Mouse (Mus musculus): ENCODE measurements around the gene B3gnt9. TPM values are rescaled to one million over a fixed set of nuclear protein-coding genes. Genes with fewer than 3 reads are reported as not detected.

The B3gnt9 gene
- polyA plus RNA-seq, 1 experiment, result 11.6 TPM

GRCm38 (mm10) chr8:105261326-105261980, 6.5 kb upstream of the B3gnt9 start:
- Histone ChIP-seq H3K27me3 (ENCODE audit: control insufficient read depth, insufficient read depth, low read length) (no peaks in the 10 kb centered on the region), H3K4me1 (replicated peaks; ENCODE audit: control insufficient read depth, insufficient read depth, low read length) (peaks cover 26% of the 10 kb centered on the region), H3K27ac (ENCODE audit: control insufficient read depth, insufficient read depth, low read length) (no peak overlapping the region), H3K36me3 (ENCODE audit: control insufficient read depth, insufficient read depth, low read length) (no peaks in the 10 kb centered on the region), H3K4me3 (ENCODE audit: control insufficient read depth, insufficient read depth, low read length) (no peak overlapping the region)
- no peak for DNase-seq
- 98% methylated on average over 12 of the region's 12 CpGs for WGBS
- TF ChIP-seq POLR2A (IDR thresholded peaks at IDR 0.05; ENCODE audit: control insufficient read depth, extremely low read depth, insufficient read depth, low read length, poor library complexity), result no peak
- TF ChIP-seq CTCF (IDR thresholded peaks at IDR 0.05; ENCODE audit: borderline replicate concordance, control insufficient read depth, extremely low read depth, insufficient read depth, low read length, poor library complexity), result no peak

GRCm38 (mm10) chr8:105260371-105261099, 5.6 kb upstream of the B3gnt9 start:
- TF ChIP-seq CTCF (IDR thresholded peaks at IDR 0.05; ENCODE audit: borderline replicate concordance, control insufficient read depth, extremely low read depth, insufficient read depth, low read length, poor library complexity) (no peak), POLR2A (IDR thresholded peaks at IDR 0.05; ENCODE audit: control insufficient read depth, extremely low read depth, insufficient read depth, low read length, poor library complexity) (no peak)
- Histone ChIP-seq H3K4me3 (ENCODE audit: control insufficient read depth, insufficient read depth, low read length) (no peak overlapping the region), H3K4me1 (replicated peaks; ENCODE audit: control insufficient read depth, insufficient read depth, low read length) (peaks cover 26% of the 10 kb centered on the region), H3K27ac (ENCODE audit: control insufficient read depth, insufficient read depth, low read length) (no peak overlapping the region), H3K36me3 (ENCODE audit: control insufficient read depth, insufficient read depth, low read length) (no peaks in the 10 kb centered on the region), H3K27me3 (ENCODE audit: control insufficient read depth, insufficient read depth, low read length) (no peaks in the 10 kb centered on the region)
- DNase-seq, result no peak
- 87% methylated on average over 7 of the region's 7 CpGs for WGBS

- Histone ChIP-seq H3K36me3 (ENCODE audit: control insufficient read depth, insufficient read depth, low read length) (no peaks in the 10 kb centered on the region), H3K4me3 (ENCODE audit: control insufficient read depth, insufficient read depth, low read length) (peak overlapping the region; percentile 38), H3K4me1 (replicated peaks; ENCODE audit: control insufficient read depth, insufficient read depth, low read length) (peaks cover 31% of the 10 kb centered on the region), H3K27ac (ENCODE audit: control insufficient read depth, insufficient read depth, low read length) (no peak overlapping the region), H3K27me3 (ENCODE audit: control insufficient read depth, insufficient read depth, low read length) (no peaks in the 10 kb centered on the region)
- TF ChIP-seq CTCF (IDR thresholded peaks at IDR 0.05; ENCODE audit: borderline replicate concordance, control insufficient read depth, extremely low read depth, insufficient read depth, low read length, poor library complexity) (peak; percentile 100), POLR2A (IDR thresholded peaks at IDR 0.05; ENCODE audit: control insufficient read depth, extremely low read depth, insufficient read depth, low read length, poor library complexity) (no peak)
- DNase-seq, result peak; percentile 75
- 1% methylated on average over 30 of the region's 30 CpGs for WGBS
Observed at GRCm38 (mm10) chr8:105259721-105260320, 4.9 kb upstream of the B3gnt9 start.

GRCm38 (mm10) chr8:105258911-105259720, 4.2 kb upstream of the B3gnt9 start:
- no peak for TF ChIP-seq CTCF (IDR thresholded peaks at IDR 0.05; ENCODE audit: borderline replicate concordance, control insufficient read depth, extremely low read depth, insufficient read depth, low read length, poor library complexity)
- no peak for TF ChIP-seq POLR2A (IDR thresholded peaks at IDR 0.05; ENCODE audit: control insufficient read depth, extremely low read depth, insufficient read depth, low read length, poor library complexity)
- DNase-seq, result no peak
- Histone ChIP-seq H3K4me1 (replicated peaks; ENCODE audit: control insufficient read depth, insufficient read depth, low read length) (peaks cover 35% of the 10 kb centered on the region), H3K36me3 (ENCODE audit: control insufficient read depth, insufficient read depth, low read length) (no peaks in the 10 kb centered on the region), H3K27me3 (ENCODE audit: control insufficient read depth, insufficient read depth, low read length) (no peaks in the 10 kb centered on the region), H3K27ac (ENCODE audit: control insufficient read depth, insufficient read depth, low read length) (no peak overlapping the region), H3K4me3 (ENCODE audit: control insufficient read depth, insufficient read depth, low read length) (peak overlapping the region; percentile 38)
- WGBS, result 60% methylated on average over 55 of the region's 55 CpGs

- no peaks in the 10 kb centered on the region for H3K36me3 ChIP-seq (ENCODE audit: control insufficient read depth, insufficient read depth, low read length)
- H3K4me3 ChIP-seq (ENCODE audit: control insufficient read depth, insufficient read depth, low read length), result no peak overlapping the region
- no peak for DNase-seq
- 92% methylated on average over 7 of the region's 7 CpGs for WGBS
- no peaks in the 10 kb centered on the region for H3K27me3 ChIP-seq (ENCODE audit: control insufficient read depth, insufficient read depth, low read length)
- TF ChIP-seq CTCF (IDR thresholded peaks at IDR 0.05; ENCODE audit: borderline replicate concordance, control insufficient read depth, extremely low read depth, insufficient read depth, low read length, poor library complexity) (no peak), POLR2A (IDR thresholded peaks at IDR 0.05; ENCODE audit: control insufficient read depth, extremely low read depth, insufficient read depth, low read length, poor library complexity) (no peak)
- peaks cover 29% of the 10 kb centered on the region for H3K4me1 ChIP-seq (replicated peaks; ENCODE audit: control insufficient read depth, insufficient read depth, low read length)
- H3K27ac ChIP-seq (ENCODE audit: control insufficient read depth, insufficient read depth, low read length), result no peak overlapping the region
Observed at GRCm38 (mm10) chr8:105257318-105258114, 2.6 kb upstream of the B3gnt9 start.

Data from thymus, adult 2 months (tissue).